Mouse (Mus musculus) c-Kit-negative CD71-positive TER-119-positive erythroid progenitor cells, embryonic 14.5 days (primary cell): Measurements from ENCODE around the gene Tenm4.

Experiments used
- DNase-seq: peaks from one replicate; pipeline ENCODE4 v3.0.0-alpha.2; 2013; ENCODE audit warnings: low read depth, low spot score

Tenm4 gene

DNA sequence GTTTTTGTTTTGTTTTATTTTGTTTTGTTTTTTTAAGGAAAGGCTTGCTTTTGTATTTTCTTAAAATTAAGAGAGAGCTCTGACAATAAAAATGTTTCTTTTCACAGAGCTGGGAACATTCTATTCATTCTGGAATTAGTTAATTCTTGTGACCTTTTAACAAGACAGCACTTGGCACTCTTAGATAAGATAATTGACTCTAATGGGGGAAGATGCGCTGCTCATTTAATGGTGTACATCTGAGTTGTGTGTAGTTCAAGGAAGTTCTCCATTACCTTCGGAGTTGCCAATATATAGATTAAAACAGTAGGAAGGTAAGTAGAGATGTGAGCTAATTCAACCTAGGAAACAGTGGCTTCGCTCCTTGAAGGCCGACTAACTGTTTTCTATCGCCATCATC lies 554.6 kb downstream of the Tenm4 start:
- DNase-seq = no peak

DNA sequence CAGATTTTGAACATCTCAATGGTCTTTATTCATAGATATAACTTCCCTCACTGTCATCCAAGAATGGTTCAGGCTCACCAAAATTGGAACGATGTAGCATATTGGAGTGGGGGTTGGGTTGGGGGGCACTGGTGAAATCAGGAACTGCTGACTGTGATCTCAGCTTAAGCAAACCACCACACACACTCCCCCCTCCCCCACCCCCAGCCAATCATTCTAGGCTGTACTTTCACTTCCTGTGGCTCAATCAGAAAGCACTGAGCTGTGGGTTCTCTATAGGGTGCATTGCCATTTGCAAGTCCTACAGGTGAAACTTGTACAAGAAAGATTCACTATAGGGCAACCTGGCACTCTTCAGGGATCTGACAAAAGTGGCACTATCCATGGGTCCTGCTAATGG lies 559.3 kb downstream of the Tenm4 start:
- no peak for DNase-seq

DNA sequence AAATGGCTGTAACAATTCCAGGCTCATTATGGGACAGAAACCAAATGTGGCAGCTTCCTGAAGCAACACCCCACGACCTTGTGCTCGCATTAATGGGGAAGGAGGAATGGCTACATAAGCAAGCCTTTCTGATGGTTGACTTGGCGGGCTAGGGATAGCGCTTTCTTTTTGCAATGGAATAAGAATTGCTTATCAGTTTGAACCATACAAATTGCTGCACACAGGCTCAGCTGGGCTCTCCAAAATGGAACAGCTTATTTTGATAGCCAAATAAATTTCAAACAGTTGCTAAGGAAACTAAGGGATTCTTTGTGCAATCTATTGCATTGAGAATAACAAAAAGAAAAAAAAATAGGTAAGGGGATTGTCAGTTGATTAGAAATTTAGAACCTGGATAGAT lies 560.9 kb downstream of the Tenm4 start:
- DNase-seq = no peak

DNA sequence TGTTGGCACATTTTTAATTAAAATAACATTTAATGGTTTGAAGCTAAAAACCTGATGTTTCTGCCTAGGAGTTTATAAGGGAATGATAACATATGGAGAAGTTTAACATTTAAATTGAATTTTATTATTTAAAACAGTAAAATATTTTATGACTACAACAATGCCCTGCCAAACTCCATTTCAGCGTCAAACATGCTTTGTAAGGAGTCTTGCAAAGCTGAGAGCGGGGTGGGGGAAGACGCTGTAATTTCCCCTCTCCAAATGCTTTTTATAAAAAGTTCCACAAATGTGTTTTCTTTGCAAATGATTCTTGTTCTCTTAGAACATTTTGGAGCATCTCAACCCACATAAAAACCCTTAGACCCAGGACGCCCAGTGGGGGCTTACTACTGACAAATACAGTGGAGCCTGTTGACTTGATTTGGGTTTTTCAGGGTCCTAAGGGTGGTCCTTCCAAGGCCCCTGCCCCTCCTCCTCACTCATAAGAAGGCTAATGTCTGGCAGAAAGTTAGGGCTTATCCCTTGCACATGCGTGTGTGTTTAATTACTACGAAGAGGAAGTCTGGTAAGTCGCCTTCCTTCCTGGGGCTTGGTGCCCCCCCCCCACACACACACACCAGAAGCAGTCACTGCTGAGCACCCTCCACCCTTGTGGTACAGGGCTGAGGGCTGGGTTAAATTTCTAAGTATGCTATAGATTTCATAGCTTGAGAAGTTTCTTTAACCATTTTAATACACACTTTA lies 563.4 kb downstream of the Tenm4 start:
- no peak for DNase-seq

DNA sequence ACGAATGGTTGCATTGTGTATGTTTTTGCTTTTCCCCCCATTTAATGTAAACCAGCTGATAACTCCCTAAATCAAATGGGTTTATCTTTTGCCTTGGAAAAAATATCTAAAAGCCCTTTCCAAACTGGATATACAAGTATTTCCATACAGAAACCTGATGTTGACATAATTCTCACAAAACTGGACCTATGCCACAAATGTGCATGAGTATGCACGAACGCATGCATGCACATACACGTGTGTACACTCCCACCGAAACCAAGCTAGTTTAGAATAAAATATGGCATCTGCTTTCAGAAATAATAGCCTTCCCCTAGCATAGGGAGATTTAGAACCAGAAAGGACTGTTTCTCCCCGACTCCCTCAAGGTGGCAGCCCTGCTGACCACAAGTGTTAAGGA lies 569.6 kb downstream of the Tenm4 start:
- DNase-seq = no peak

DNA sequence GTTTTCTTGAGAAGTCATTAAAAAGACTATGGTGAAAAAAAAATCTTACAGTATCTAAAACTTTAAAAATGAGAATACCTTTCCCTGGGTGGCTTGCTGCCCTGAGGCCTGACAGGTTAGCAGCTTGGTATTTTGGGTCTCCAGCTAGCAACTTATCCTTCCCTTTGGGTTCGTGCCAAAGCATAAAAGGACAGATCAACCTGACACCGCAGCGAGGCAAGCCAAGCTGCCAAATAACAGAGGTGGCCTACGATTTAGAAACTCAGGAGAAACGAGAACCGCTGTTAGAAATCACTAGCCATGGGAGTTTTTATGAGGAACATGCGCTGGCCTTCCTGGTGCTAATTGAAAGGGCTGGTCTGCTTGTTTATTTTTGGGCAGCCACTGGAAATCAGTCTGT lies 571.2 kb downstream of the Tenm4 start:
- no peak for DNase-seq

DNA sequence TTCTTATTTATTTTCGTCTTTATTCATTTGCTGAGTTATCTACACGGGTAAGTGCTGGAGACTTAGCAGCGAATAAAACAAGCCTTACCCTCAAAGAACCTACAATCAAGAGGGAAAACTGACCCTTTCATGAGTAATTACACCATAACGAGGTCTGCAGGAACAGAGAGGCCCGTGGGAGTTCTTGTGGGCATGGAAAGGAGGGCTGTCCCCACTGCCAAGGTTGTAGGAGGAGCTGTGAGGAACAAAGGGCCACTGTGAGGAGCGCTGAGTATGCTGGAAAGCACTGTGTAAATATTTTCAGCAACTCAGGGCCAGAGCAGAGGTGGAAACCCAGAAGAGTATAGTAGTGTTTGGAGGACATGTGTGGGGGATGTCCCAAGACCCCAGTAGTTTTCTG lies 574.9 kb downstream of the Tenm4 start:
- DNase-seq = no peak

DNA sequence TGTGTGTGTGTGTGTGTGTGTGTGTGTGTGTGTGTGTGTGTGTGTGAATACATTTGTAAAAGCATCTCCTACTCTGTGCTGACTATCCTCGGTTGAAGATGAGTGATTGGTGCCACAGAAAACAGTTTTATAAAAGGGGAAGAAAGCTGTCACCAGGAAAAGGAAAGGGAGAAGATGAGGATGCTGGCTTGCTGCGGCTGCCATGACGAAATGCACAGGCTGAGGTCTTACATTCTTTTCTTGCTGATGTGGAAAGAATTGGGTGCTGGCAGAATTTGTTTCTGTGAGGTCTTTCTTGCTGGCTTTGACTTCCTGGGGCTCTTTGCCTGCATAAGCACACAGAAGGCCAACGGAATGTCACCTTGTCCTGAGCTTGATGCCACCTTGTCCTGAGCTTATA lies 575.7 kb downstream of the Tenm4 start:
- no peak for DNase-seq

DNA sequence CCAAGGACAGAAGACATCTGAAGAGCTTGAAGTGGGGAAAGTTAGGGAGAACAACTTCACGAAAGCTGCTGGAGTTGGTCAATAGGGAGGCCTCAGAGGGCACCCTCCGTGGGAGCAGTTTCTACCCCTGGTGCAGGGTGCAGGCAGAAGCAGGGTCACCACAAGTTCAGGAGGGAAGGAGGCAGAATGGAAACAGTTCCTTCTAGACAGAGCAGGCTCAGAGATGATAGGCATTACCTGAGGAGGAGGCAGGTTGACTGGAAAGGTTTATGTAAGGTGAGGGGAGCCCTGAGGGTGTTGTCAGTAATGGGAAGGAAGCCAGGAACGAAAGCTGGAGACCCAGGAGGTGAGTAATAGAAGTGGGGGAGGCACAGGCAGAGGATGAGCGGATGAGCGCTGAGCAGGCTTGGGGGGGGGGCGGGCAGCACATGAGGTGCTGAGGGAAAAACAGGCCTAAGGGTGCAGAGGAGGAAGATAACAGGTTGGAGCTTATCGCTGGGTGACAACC lies 577.5 kb downstream of the Tenm4 start:
- DNase-seq = no peak

DNA sequence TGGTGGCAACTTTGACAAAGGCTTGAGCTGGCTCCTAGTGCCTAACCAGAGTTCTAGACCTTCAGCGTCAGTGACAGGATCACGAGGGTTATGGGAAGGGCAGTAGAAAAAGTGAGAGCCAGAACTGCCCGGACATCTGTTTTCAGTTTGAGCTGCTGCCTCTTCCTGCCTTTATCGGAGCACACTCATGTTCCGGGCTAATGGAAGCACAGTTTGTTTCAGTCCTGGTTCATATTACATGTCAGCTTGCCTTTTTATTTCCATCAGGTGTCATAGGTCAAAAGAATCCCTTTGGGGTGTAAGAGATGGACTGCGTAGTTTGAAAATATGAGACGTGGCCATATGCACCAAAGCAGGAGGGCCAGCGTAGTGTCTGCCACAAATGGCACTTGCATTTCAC lies 578.7 kb downstream of the Tenm4 start:
- DNase-seq = no peak

DNA sequence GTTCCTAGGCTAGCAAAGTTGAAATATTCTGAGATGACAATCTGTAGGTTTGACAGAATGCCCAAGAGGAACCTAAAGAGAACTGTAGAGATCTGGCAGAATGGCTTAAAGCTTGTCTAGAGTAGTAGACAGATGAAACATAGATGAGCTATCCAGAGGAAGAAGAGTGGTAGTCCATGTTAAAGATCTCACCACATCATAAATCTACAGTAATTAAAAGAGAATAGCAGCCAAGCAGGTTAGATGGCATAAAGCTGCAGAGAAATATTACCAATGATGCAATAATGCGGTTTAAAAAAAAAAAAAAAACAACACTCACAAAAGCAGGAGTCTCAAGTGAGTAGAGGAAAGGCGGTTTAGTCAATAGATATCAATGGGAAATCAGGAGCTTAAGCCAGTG lies 580.2 kb downstream of the Tenm4 start:
- no peak for DNase-seq

DNA sequence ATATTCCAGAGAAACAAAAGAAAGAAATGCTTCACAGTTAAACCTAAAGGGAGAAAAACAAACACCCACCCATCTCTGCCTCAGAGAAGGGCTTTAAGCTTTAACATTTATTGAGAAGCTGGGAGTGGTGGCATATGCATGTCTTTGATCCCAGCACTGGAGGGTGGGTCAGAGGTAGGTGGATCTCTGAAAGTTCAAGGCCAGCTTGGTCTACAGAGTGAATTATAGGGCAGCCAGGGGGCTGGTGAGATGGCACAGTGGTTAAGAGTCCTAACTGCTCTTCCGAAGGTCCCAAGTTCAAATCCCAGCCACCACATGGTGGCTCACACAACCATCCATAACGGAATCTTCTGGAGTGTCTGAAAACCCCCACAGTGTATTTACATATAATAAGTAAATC lies 581.7 kb downstream of the Tenm4 start:
- no peak for DNase-seq

DNA sequence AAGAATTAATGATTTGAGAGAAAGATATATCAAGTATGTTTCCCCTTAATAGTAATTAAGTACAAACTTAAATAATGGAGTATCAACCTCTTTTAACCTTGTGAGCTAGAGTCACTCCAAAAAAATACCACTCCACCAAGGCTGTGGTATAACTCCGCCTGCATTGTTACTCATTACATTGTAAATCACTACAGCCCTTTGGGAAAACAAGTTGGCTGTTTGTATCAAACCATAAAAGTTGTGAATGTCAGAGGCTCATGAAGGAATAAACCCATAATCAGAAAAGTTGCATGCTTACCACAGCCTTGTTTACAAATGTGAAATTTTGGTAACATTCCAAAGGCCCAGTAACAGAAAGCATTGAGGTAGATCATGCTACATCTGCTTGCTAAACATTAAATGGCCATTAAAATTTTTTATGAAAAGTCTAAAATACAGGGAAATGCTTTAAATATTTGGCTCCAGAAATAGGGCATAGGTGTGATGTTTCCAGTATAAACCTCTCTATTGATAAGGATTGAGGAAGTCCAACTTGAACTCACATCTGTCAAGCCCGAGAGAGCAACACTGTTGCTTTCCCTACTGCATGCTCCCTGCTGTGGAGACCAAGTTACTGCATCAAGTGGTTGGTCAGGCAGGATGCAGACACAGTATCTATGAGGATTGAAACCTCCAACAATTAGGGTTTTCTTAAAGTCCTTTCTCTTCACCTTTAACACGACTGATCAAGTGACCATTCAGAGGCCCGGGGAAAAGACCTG lies 582.5 kb downstream of the Tenm4 start:
- DNase-seq = no peak

DNA sequence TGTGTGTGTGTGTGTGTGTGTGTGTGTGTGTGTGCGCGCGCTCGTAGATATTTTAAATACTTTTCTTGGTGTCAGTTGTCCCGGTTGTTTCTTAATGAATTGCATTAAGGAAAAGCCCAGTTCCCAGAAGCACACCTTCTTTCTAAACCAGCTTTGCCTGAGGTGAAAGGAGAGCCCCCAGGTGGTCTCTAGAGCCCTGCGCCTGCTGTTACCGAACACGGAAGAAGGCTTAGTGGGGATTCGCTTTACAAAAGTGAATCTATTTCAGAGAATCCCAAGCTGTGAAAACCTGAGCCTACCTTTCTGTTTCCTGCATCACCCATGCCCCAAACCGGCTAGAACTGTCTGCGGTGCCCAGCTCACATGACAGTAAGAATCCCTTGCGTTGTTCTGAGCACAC lies 583.1 kb downstream of the Tenm4 start:
- no peak for DNase-seq

DNA sequence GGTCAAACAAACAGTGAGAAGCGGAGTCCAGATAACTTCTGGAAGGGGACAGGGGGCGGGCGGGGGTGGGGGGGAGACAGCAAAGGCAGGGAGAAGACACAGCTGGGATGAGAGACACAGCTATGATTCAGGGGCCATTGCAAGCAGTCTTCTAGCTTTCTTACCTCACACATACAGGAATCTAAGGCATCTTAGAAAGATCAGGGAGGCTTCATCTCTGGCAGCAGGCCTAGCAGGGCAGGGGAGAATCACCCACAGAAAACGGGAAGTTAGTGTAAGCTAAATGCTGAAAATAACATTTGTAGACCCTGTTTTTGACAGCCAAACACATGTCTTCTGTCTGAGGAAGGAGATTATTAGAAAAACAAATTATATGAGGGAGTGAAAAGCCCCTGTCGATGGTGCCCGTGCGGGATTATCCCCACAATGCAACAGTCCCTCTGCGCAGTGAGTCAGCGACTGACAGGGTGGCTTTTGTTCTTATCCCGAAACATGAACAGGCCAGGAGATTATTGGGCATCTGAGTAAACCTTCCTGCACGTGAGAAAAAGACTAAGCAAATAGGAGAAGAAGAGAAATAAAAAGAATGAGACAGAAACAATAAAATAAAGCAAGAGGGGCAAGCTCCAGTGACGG lies 584.5 kb downstream of the Tenm4 start:
- no peak for DNase-seq

DNA sequence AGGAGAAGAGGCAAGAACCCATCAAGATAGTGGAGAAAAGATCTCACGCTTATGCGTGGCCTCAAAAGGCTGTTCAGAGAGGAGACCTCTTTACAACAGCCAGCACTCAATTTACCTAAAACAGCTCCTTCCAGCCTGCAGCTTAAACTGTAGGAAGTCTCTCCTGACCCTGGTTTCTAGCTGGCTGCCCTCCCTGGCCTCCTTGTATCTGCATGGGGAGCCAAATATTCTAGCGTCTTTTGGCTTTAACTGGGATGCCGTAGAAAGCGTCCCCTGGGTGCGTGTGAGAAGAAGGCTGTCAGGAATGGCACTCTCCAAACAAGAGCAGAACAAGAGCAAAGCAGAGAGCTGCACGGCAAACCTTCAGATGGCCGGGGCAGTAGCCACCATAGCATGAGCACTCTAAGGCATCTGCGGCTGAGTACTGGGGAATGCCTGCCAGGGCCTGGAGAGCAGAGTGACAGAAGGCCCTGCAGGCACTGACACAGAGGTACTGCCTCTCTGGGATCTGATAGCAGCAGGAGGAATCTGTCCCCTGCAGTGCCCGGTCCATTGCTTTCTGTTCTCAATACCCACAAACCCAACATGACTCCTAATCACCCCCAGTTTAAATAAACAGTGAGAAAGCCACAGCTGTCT lies 585.2 kb downstream of the Tenm4 start:
- no peak for DNase-seq

DNA sequence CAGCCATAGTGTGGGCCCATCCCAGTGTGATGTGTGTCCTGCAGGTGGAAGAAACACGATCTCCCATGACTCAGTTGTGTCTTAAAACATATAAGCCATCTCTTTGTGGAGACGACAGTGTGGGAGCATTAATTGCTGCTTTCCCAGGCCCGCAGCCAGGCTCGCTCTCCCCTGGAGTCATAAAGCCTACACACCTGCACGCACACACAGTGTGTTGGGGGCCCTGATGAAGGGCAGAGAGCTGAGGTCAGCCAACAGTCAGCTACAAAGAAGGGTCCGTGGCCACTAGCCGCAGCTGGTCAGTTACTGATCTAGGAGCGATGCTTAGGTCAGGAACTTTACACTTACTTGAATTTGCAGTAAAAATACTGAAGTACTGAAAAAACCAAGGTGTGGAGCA lies 586.0 kb downstream of the Tenm4 start:
- DNase-seq = no peak

DNA sequence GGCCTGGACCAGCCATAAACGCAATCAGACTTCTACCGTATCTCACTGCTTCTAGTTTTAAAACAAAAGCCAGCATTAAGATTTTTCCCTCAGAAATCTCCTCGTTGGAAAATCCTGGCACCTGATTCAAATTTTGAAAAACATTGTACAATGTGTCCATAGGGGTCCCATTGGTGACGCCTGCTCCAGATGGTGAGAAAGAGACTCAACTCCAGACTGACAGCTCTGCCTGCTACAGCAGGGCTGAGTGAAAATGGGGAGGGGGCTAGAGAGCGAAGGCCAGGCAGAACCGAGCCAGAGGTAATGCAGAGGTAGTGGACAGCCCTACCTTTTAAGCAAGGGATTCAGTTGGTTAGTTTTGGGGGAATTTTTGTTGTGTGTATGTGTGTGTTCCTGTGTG lies 589.2 kb downstream of the Tenm4 start:
- DNase-seq = no peak

DNA sequence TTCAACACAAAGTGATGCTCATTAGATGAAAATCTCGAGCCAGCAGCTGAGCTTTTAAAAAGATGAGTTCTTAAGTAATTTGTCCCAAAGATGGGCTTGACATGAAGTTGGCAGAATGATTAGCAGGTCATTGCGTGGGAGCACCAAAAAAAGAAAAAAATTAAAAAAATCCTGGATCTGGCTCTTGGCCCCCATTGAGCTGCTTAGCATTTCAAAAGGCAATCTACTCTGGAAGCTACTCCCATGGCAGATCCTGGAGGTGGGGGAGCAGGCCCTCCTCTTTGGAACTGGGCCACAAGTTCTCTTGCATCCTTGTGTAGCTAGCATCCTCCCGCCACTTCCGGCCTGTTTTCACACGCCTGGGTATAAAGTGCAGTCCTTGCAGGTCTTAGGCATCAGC lies 590.1 kb downstream of the Tenm4 start:
- no peak for DNase-seq

DNA sequence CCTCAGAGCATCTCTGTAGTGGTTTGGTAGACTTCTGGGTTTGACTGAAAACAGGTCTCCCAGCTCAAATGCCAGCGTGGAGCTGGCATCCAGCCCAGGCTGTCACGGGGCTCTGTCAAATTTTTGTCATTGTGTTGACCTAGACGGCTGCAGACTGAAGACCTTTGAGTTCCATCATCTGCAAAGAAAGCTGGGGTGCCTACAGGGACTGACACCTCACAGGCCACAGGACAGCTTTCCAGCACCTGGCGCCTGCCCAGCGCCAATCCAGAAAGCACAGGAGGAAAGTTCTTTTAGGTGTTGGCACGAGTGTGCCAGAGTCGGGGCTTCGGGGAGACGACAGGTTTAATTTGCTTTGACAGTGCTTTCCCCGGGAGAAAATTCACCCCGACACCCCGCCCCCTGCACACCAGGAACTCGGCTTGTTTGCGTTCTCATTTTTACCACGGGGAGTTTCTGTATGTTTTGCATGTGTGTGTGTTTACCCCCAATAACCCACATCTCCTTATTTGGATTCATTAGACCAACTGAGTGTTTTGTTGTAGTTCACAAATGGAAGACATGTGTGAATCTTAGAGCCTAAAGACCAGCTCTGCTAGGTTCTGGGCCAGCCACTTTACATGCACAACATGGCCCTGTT lies 594.4 kb downstream of the Tenm4 start:
- DNase-seq = no peak

DNA sequence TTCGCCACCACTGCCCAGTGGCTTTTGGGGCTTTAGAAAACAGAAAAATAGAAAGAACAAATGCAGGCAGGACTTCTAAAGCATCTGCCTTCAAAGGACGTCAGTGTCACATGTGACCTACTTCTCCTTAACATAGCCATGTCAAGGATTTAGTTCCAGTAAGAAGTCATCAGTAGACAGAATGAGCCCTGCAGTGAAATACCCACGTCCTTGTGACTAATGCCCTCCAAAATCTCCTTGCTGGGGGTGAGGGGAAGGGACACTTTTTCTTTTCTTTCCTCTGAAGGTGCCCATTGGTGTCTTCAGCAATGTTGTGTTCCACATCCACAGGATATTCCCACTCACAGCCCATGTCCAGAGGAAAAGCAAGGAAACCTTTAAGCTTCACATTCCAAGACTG lies 596.0 kb downstream of the Tenm4 start:
- DNase-seq = no peak

DNA sequence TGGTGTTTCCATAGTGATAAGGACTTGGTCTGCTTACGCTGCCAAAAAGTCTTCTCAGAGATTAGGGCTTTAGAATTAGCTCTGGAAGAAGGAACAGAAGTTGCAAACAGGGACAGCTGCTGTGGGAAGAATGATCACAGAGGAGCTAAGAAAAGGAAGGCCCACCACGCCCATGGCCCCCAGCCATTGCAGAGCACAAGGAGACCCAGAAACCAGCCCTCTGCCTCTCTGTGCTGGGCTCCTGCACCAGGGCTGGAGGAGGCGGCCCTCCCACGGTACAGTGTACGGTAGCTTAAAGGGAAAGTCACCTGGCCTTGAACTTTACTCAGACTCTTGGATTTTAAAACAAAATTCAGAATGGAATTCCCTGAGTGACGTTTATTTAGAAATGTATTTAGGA lies 597.7 kb downstream of the Tenm4 start:
- no peak for DNase-seq
